ENCODE assay signal across 8 mouse cellular contexts in the genomic region with DNA sequence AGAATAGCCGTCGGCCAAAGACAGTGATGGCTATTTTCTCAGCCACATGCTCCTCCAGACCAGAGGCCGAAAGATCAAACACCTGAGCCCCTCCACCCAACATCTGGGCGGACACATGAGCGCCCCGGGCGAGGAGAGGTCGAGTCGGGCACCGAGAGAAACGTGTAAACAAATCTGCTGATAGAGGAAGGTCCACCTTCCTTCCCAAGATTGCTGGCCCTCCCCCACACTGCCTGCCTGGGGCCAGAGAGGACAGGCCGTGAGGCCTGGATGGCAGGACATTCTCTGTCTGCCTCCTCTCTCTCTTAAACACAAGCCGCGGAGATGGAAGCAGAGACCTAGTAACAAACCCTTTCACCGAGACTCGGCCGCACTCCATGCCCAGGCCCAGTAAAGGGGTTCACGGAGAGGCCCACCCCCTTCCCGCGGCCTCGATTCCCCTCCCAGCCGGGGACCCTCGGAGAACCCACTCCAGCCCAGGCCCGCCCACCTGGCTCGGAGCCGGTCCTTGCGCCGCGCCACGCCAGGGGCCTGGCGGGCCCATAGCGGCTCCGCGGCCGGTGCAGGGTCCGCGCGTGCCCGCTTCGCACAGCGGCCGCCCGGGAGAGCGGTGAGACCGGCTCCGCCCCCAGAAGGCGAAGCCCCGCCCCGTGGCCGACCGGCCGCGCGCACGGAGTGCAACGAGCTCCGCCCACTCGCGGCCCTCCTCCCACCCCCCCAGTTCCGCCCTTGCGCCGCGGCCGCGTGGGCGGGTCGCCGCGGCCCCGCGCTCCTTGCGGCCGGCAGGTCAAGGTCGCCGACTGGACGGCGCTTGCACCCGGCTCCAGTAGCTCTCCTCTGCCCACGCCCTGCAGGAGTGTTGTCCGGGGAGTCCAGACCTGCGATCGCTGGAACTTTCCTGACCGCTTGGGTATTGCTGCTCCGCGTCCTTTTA. TPM values are rescaled to one million over a fixed set of nuclear protein-coding genes. Genes with fewer than 3 reads are reported as not detected.
DNase-seq lines count a peak whose midpoint lies in the region; ATAC-seq lines count a peak whose summit lies in the region.

No protein-coding gene starts in this region.

- H3K9ac ChIP-seq in hindbrain, embryonic 16.5 days (ENCODE audit: low read depth, low read length) = peak overlapping the region; percentile 96

- DNase-seq in cerebellum, postnatal 4 days (ENCODE audit: low spot score in 2 of 2) = peak; percentile 81 to 94
- peak; percentile 91 for DNase-seq in gastrocnemius, adult 18-20 months (ENCODE audit: low spot score)
- DNase-seq in left cerebral cortex, adult 8-10 months (ENCODE audit: low spot score in 2 of 2) = peak; percentile 69 to 90
- DNase-seq in right cerebral cortex, adult 18-20 months = peak; percentile 91
- DNase-seq in urinary bladder, adult 2 months (ENCODE audit: low spot score) = peak; percentile 90

- peak; percentile 36 for ATAC-seq in activated CD4-positive, CD25-positive, alpha-beta regulatory T cell, adult 4 months
- peak; percentile 83 for ATAC-seq in hindbrain, embryonic 16.5 days
- ATAC-seq in megakaryocyte, adult 5-6 weeks (ENCODE audit: poor library complexity, severe bottlenecking) = peak; percentile 76

- H3K4me1 ChIP-seq in hindbrain, embryonic 16.5 days (ENCODE audit: control insufficient read depth, insufficient read depth, low read depth, low read length) = peaks cover 22% of the 10 kb centered on the region

- no peaks in the 10 kb centered on the region for H3K27me3 ChIP-seq in hindbrain, embryonic 16.5 days (replicated peaks; ENCODE audit: control insufficient read depth, insufficient read depth, low read length)

- H3K9me3 ChIP-seq in hindbrain, embryonic 16.5 days (ENCODE audit: control insufficient read depth, low read length) = no peaks in the 10 kb centered on the region

- WGBS in hindbrain, embryonic 16.5 days = 0% methylated on average over 52 of the region's 85 CpGs

- H3K4me3 ChIP-seq in hindbrain, embryonic 16.5 days (ENCODE audit: low read length) = peak overlapping the region; percentile 90

- H3K36me3 ChIP-seq in hindbrain, embryonic 16.5 days (ENCODE audit: control insufficient read depth, insufficient read depth, low read length) = peaks cover 21% of the 10 kb centered on the region

- peak overlapping the region; percentile 77 for H3K4me2 ChIP-seq in hindbrain, embryonic 16.5 days (ENCODE audit: low read length)

- peak overlapping the region; percentile 90 for H3K27ac ChIP-seq in hindbrain, embryonic 16.5 days (ENCODE audit: low read depth, low read length)

RNA-seq across cellular contexts. Expression of a gene that starts 0.6 kb away (rescaled TPM):
- polyA plus RNA-seq in activated CD4-positive, CD25-positive, alpha-beta regulatory T cell, adult 4 months (2017; shearing (Covaris generic)) = 10 to 100 TPM; 50.9 to 65.4 TPM
- 10 to 100 TPM; 61.2 to 62.0 TPM for total RNA-seq in gastrocnemius, adult 18-20 months (2021)
- 182 and 187 TPM in 2 replicates for polyA plus RNA-seq in hindbrain, embryonic 16.5 days (2015; fragmentation: Nextera tagmentation; extraction: Ambion mirVana)
- 10 to 100 TPM; 64.1 to 75.4 (median 68.9) TPM for total RNA-seq in left cerebral cortex, adult 8-10 months (2022)
- 41.5 and 47.5 TPM in 2 replicates for total RNA-seq in megakaryocyte, adult 5-6 weeks (2015)
- total RNA-seq in megakaryocyte, adult 5-6 weeks (2017) = 20.5 and 22.8 TPM in 2 replicates
- polyA plus RNA-seq in urinary bladder, adult 2 months (2012; rRNA removed) = 80.3 and 88.2 TPM in 2 replicates

RNA-seq across cellular contexts. Expression of a gene that starts 14.0 kb away (rescaled TPM):
- polyA plus RNA-seq in activated CD4-positive, CD25-positive, alpha-beta regulatory T cell, adult 4 months (2017; shearing (Covaris generic)) = 1 to 10 TPM; 2.4 TPM
- not detected for total RNA-seq in gastrocnemius, adult 18-20 months (2021)
- 127 and 136 TPM in 2 replicates for polyA plus RNA-seq in hindbrain, embryonic 16.5 days (2015; fragmentation: Nextera tagmentation; extraction: Ambion mirVana)
- 100 to 1,000 TPM; 433 to 468 (median 439) TPM for total RNA-seq in left cerebral cortex, adult 8-10 months (2022)
- total RNA-seq in megakaryocyte, adult 5-6 weeks (2015) = not detected in 2 replicates
- not detected in 2 replicates for total RNA-seq in megakaryocyte, adult 5-6 weeks (2017)
- 1.4 and 2.9 TPM in 2 replicates for polyA plus RNA-seq in urinary bladder, adult 2 months (2012; rRNA removed)

RNA-seq across cellular contexts. Expression of a gene that starts 22.9 kb away (rescaled TPM):
- 10 to 100 TPM; 23.7 to 30.3 TPM for polyA plus RNA-seq in activated CD4-positive, CD25-positive, alpha-beta regulatory T cell, adult 4 months (2017; shearing (Covaris generic))
- 10 to 100 TPM; 17.1 to 20.7 TPM for total RNA-seq in gastrocnemius, adult 18-20 months (2021)
- polyA plus RNA-seq in hindbrain, embryonic 16.5 days (2015; fragmentation: Nextera tagmentation; extraction: Ambion mirVana) = 95.4 and 100 TPM in 2 replicates
- total RNA-seq in left cerebral cortex, adult 8-10 months (2022) = 100 to 1,000 TPM in 2 of 4 experiments, 10 to 100 TPM in 2; 51.6 to 142 (median 80.2) TPM
- total RNA-seq in megakaryocyte, adult 5-6 weeks (2015) = 509 and 566 TPM in 2 replicates
- total RNA-seq in megakaryocyte, adult 5-6 weeks (2017) = 201 and 225 TPM in 2 replicates
- 190 and 251 TPM in 2 replicates for polyA plus RNA-seq in urinary bladder, adult 2 months (2012; rRNA removed)

RNA-seq across cellular contexts. Expression of a gene that starts 40.3 kb away (rescaled TPM):
- not detected for polyA plus RNA-seq in activated CD4-positive, CD25-positive, alpha-beta regulatory T cell, adult 4 months (2017; shearing (Covaris generic))
- 1 to 10 TPM in 1 of 2 experiments, under 1 TPM in 1; 0.62 to 1.1 TPM for total RNA-seq in gastrocnemius, adult 18-20 months (2021)
- polyA plus RNA-seq in hindbrain, embryonic 16.5 days (2015; fragmentation: Nextera tagmentation; extraction: Ambion mirVana) = 17.8 and 17.9 TPM in 2 replicates
- 100 to 1,000 TPM in 2 of 4 experiments, 10 to 100 TPM in 2; 88.3 to 104 (median 96.8) TPM for total RNA-seq in left cerebral cortex, adult 8-10 months (2022)
- total RNA-seq in megakaryocyte, adult 5-6 weeks (2015) = 0.09 TPM in 1 of 2 replicates, not detected in the other
- total RNA-seq in megakaryocyte, adult 5-6 weeks (2017) = not detected in 2 replicates
- polyA plus RNA-seq in urinary bladder, adult 2 months (2012; rRNA removed) = 6.9 and 10.4 TPM in 2 replicates

RNA-seq across cellular contexts. Expression of a gene that starts 41.2 kb away (rescaled TPM):
- polyA plus RNA-seq in activated CD4-positive, CD25-positive, alpha-beta regulatory T cell, adult 4 months (2017; shearing (Covaris generic)) = 1 to 10 TPM in 1 of 2 experiments, not detected in 1; 2.9 TPM
- total RNA-seq in gastrocnemius, adult 18-20 months (2021) = under 1 TPM in 1 of 2 experiments, not detected in 1; 0.07 TPM
- 1.4 and 3.2 TPM in 2 replicates for polyA plus RNA-seq in hindbrain, embryonic 16.5 days (2015; fragmentation: Nextera tagmentation; extraction: Ambion mirVana)
- total RNA-seq in left cerebral cortex, adult 8-10 months (2022) = under 1 TPM in 3 of 4 experiments, not detected in 1; 0.08 to 0.41 (median 0.24) TPM
- 3.3 and 8.2 TPM in 2 replicates for total RNA-seq in megakaryocyte, adult 5-6 weeks (2015)
- 3.3 and 7.2 TPM in 2 replicates for total RNA-seq in megakaryocyte, adult 5-6 weeks (2017)
- 0.01 TPM in 1 of 2 replicates, not detected in the other for polyA plus RNA-seq in urinary bladder, adult 2 months (2012; rRNA removed)

Comparison
In these comparisons a context has a peak if more than half of its experiments do, and no peak if none do; other contexts are left out.
1. Peak in every context shown above with its lines: DNase-seq, ATAC-seq, H3K4me3 ChIP-seq and H3K27ac ChIP-seq.
2. RNA of a gene that starts 14.0 kb away (total RNA-seq): 433 to 468 TPM in left cerebral cortex, adult 8-10 months; not detected in gastrocnemius, adult 18-20 months and not detected in megakaryocyte, adult 5-6 weeks; every median in the first group is over 100 times any median in the second.